Mouse (Mus musculus) hindbrain, embryonic 14.5 days (tissue): ENCODE results near the gene Stoml3. TPM values are rescaled to one million over a fixed set of nuclear protein-coding genes. Genes with fewer than 3 reads are reported as not detected.

Experiments
- ATAC-seq: fragments of 200-750 bp; cut with Nextera tagmentation; 2 replicates; pipeline ENCODE4 v1.8.0; 2017; ENCODE audit warnings: moderate number of reproducible peaks, mild to moderate bottlenecking, moderate TSS enrichment, moderate library complexity; ENCODE audit not compliant: low FRiP score
- DNase-seq: peaks from one replicate; pipeline ENCODE4 v3.0.0-alpha.2; 2015; ENCODE audit warnings: low spot score
- H3K27ac ChIP-seq: fragments of 300-500 bp; sonication (generic); 2 replicates; pipeline ENCODE4 v1.5.1; 2014; ENCODE audit warnings: mild to moderate bottlenecking, moderate library complexity
- H3K27me3 ChIP-seq: fragments of 300-500 bp; sonication (generic); 2 replicates; pipeline ENCODE4 v1.6.1; 2014; ENCODE audit warnings: mild to moderate bottlenecking, low read length, mixed read lengths; ENCODE audit not compliant: control insufficient read depth, insufficient read depth
- H3K36me3 ChIP-seq: fragments of 300-500 bp; sonication (generic); replicated peaks from 2 replicates; pipeline ENCODE4 v1.6.1; 2014; ENCODE audit not compliant: control insufficient read depth, insufficient read depth
- H3K4me1 ChIP-seq: fragments of 300-500 bp; sonication (generic); replicated peaks from 2 replicates; pipeline ENCODE4 v1.6.1; 2014; ENCODE audit warnings: antibody characterized with exemption, low read length, mixed read lengths; ENCODE audit not compliant: control insufficient read depth, insufficient read depth
- H3K4me2 ChIP-seq: fragments of 300-500 bp; sonication (generic); replicated peaks from 2 replicates; pipeline ENCODE4 v1.6.1; 2014; ENCODE audit warnings: mild to moderate bottlenecking, moderate library complexity
- H3K4me3 ChIP-seq: fragments of 300-500 bp; sonication (generic); replicated peaks from 2 replicates; pipeline ENCODE4 v1.5.1; 2014; ENCODE audit warnings: mild to moderate bottlenecking, low read length
- H3K9ac ChIP-seq: fragments of 300-500 bp; sonication (generic); 2 replicates; pipeline ENCODE4 v1.6.1; 2014
- H3K9me3 ChIP-seq: fragments of 300-500 bp; sonication (generic); 2 replicates; pipeline ENCODE4 v1.6.1; 2016; ENCODE audit warnings: low read length; ENCODE audit not compliant: control insufficient read depth
- WGBS: fragments of 180-500 bp; shearing (Covaris S2); extraction: QIAGEN DNeasy Blood & Tissue Kit; methylation state at CpG from one replicate; pipeline ENCODE4 v1.1.7; 2014; 5-methylcytosine and 5-hydroxymethylcytosine counted together
- polyA plus RNA-seq: library from polyadenylated mRNA; unstranded; fragments of >200 nt; fragmentation: Nextera tagmentation; extraction: Ambion mirVana; gene quantifications from 2 replicates; pipeline ENCODE4 v1.2.1, GENCODE M21; 2014

The Stoml3 gene
- polyA plus RNA-seq, 1 experiment from 2014 or later: not detected

- ATAC-seq: no peak
Observed at GRCm38 (mm10) chr3:53498351-53498905, 10.0 kb downstream of the Stoml3 start.

GRCm38 (mm10) chr3:53502428-53502827 is 14.0 kb downstream of the Stoml3 start:
- no peaks in the 10 kb centered on the region for H3K36me3 ChIP-seq
- H3K27me3 ChIP-seq: no peaks in the 10 kb centered on the region
- H3K4me2 ChIP-seq: no peak overlapping the region
- H3K4me1 ChIP-seq: no peaks in the 10 kb centered on the region
- no peaks in the 10 kb centered on the region for H3K9me3 ChIP-seq
- no peak overlapping the region for H3K27ac ChIP-seq
- no peak overlapping the region for H3K4me3 ChIP-seq
- H3K9ac ChIP-seq: no peak overlapping the region
- ATAC-seq (peak; percentile 51; the same call in 1 of the 2 replicates), DNase-seq (peak; percentile 66)
- 73% methylated on average over 6 of the region's 6 CpGs for WGBS

More at GRCm38 (mm10) chr3:53498351-53498905, 10.0 kb downstream of the Stoml3 start:
- Histone ChIP-seq H3K9me3 (no peaks in the 10 kb centered on the region), H3K4me1 (no peaks in the 10 kb centered on the region), H3K36me3 (no peaks in the 10 kb centered on the region), H3K4me3 (no peak overlapping the region), H3K9ac (no peak overlapping the region), H3K4me2 (no peak overlapping the region), H3K27me3 (no peaks in the 10 kb centered on the region), H3K27ac (no peak overlapping the region)
- 83% methylated on average over 6 of the region's 6 CpGs for WGBS
- DNase-seq: no peak

GRCm38 (mm10) chr3:53513096-53513495 is 24.6 kb downstream of the Stoml3 start:
- no peak for ATAC-seq
- WGBS: 79% methylated on average over 5 of the region's 5 CpGs

GRCm38 (mm10) chr3:53514221-53515065 is 26.0 kb downstream of the Stoml3 start:
- no peak overlapping the region for H3K4me3 ChIP-seq
- no peak overlapping the region for H3K9ac ChIP-seq
- no peak overlapping the region for H3K4me2 ChIP-seq
- H3K4me1 ChIP-seq: no peaks in the 10 kb centered on the region
- ATAC-seq: no peak
- no peaks in the 10 kb centered on the region for H3K9me3 ChIP-seq
- 85% methylated on average over 4 of the region's 4 CpGs for WGBS
- no peak for DNase-seq
- H3K27me3 ChIP-seq: no peaks in the 10 kb centered on the region
- no peaks in the 10 kb centered on the region for H3K36me3 ChIP-seq
- H3K27ac ChIP-seq: no peak overlapping the region

More at GRCm38 (mm10) chr3:53513096-53513495, 24.6 kb downstream of the Stoml3 start:
- H3K36me3 ChIP-seq: no peaks in the 10 kb centered on the region
- no peaks in the 10 kb centered on the region for H3K9me3 ChIP-seq
- H3K4me2 ChIP-seq: no peak overlapping the region
- H3K9ac ChIP-seq: no peak overlapping the region
- no peak overlapping the region for H3K4me3 ChIP-seq
- H3K4me1 ChIP-seq: no peaks in the 10 kb centered on the region
- H3K27ac ChIP-seq: no peak overlapping the region
- H3K27me3 ChIP-seq: no peaks in the 10 kb centered on the region
- DNase-seq: no peak

GRCm38 (mm10) chr3:53522794-53523193 is 34.3 kb downstream of the Stoml3 start:
- Histone ChIP-seq H3K36me3 (no peaks in the 10 kb centered on the region), H3K9me3 (no peaks in the 10 kb centered on the region), H3K27ac (no peak overlapping the region), H3K4me2 (no peak overlapping the region), H3K27me3 (0 out of 2 replicates have a peak, but pooled peaks cover 4% of the 10 kb centered on the region), H3K4me1 (no peaks in the 10 kb centered on the region), H3K9ac (no peak overlapping the region), H3K4me3 (no peak overlapping the region)
- 76% methylated on average over 10 of the region's 10 CpGs for WGBS
- ATAC-seq (no peak), DNase-seq (no peak)

GRCm38 (mm10) chr3:53525737-53526136 is 37.3 kb downstream of the Stoml3 start:
- Histone ChIP-seq H3K4me3 (peak overlapping the region; percentile 31), H3K4me1 (no peaks in the 10 kb centered on the region), H3K9me3 (no peaks in the 10 kb centered on the region), H3K9ac (peak overlapping the region; percentile 42; the same call in 1 of the 2 replicates), H3K4me2 (peak overlapping the region; percentile 66), H3K36me3 (no peaks in the 10 kb centered on the region), H3K27ac (no peak overlapping the region), H3K27me3 (0 out of 2 replicates have a peak, but pooled peaks cover 4% of the 10 kb centered on the region)
- DNase-seq: peak; percentile 91
- WGBS: 16% methylated on average over 21 of the region's 21 CpGs
- peak; percentile 65; the same call in 1 of the 2 replicates for ATAC-seq

GRCm38 (mm10) chr3:53530305-53530704 is 41.9 kb downstream of the Stoml3 start:
- Histone ChIP-seq H3K4me2 (no peak overlapping the region), H3K9me3 (no peaks in the 10 kb centered on the region), H3K4me3 (no peak overlapping the region), H3K9ac (no peak overlapping the region), H3K27me3 (0 out of 2 replicates have a peak, but pooled peaks cover 4% of the 10 kb centered on the region), H3K27ac (no peak overlapping the region), H3K36me3 (no peaks in the 10 kb centered on the region), H3K4me1 (no peaks in the 10 kb centered on the region)
- ATAC-seq (no peak), DNase-seq (no peak)
- 87% methylated on average over 6 of the region's 6 CpGs for WGBS

- 92% methylated on average over 6 of the region's 6 CpGs for WGBS
- ATAC-seq: no peak
Observed at GRCm38 (mm10) chr3:53532091-53532490, 43.6 kb downstream of the Stoml3 start.

GRCm38 (mm10) chr3:53552691-53553090 is 64.2 kb downstream of the Stoml3 start:
- H3K9ac ChIP-seq: no peak overlapping the region
- H3K4me1 ChIP-seq: no peaks in the 10 kb centered on the region
- ATAC-seq (no peak), DNase-seq (no peak)
- H3K4me3 ChIP-seq: no peak overlapping the region
- H3K27me3 ChIP-seq: no peaks in the 10 kb centered on the region
- 85% methylated on average over 7 of the region's 7 CpGs for WGBS
- no peak overlapping the region for H3K4me2 ChIP-seq
- H3K36me3 ChIP-seq: no peaks in the 10 kb centered on the region
- no peak overlapping the region for H3K27ac ChIP-seq
- no peaks in the 10 kb centered on the region for H3K9me3 ChIP-seq

More at GRCm38 (mm10) chr3:53532091-53532490, 43.6 kb downstream of the Stoml3 start:
- Histone ChIP-seq H3K9ac (no peak overlapping the region), H3K4me1 (no peaks in the 10 kb centered on the region), H3K27ac (no peak overlapping the region), H3K36me3 (no peaks in the 10 kb centered on the region), H3K27me3 (no peaks in the 10 kb centered on the region), H3K4me2 (no peak overlapping the region), H3K4me3 (no peak overlapping the region), H3K9me3 (no peaks in the 10 kb centered on the region)
- DNase-seq: no peak
